Mouse (Mus musculus): ENCODE results near the gene Prr12. TPM values are rescaled to one million over a fixed set of nuclear protein-coding genes. Genes with fewer than 3 reads are reported as not detected.
A peak's percentile ranks its signal among the peaks of the same experiment; 100 is the strongest.
"Not testable (repeated sequence)": the region's sequence is repeated elsewhere in the genome, so short reads cannot be mapped to it uniquely, and the experiment has no call there.

The Prr12 gene
- total RNA-seq, 1 experiment from 2014 or later = 78.5 TPM

GRCm38 (mm10) chr7:45024281-45025248 lies 28.1 kb downstream of the Prr12 start:
- no peak for DNase-seq

- DNase-seq = not testable (repeated sequence)
These were observed 29.0 kb downstream of the Prr12 start for GRCm38 (mm10) chr7:45023711-45024110.

- DNase-seq = no peak
These were observed 32.5 kb downstream of the Prr12 start for GRCm38 (mm10) chr7:45020225-45020624.

- peak; percentile 52 for DNase-seq
These were observed 33.6 kb downstream of the Prr12 start for GRCm38 (mm10) chr7:45019031-45019571.

GRCm38 (mm10) chr7:45017242-45018061 lies 35.2 kb downstream of the Prr12 start, which contains the start of gene Rras:
Rras (plus strand) TSS chr7:45017961.
- DNase-seq = peak; percentile 85

- DNase-seq = no peak
These were observed 35.9 kb downstream of the Prr12 start for GRCm38 (mm10) chr7:45016761-45017160.

- DNase-seq = peak; percentile 98
These were observed 36.6 kb downstream of the Prr12 start, which contains the start of gene Scaf1 for GRCm38 (mm10) chr7:45015957-45016612. Scaf1 (minus strand) TSS chr7:45016363.

- no peak for DNase-seq
These were observed 37.2 kb downstream of the Prr12 start for GRCm38 (mm10) chr7:45015344-45015956.

GRCm38 (mm10) chr7:45014096-45014451 lies 38.6 kb downstream of the Prr12 start:
- DNase-seq = no peak

GRCm38 (mm10) chr7:45013366-45014095 lies 39.1 kb downstream of the Prr12 start:
- no peak for DNase-seq

GRCm38 (mm10) chr7:45012824-45013223 lies 39.9 kb downstream of the Prr12 start:
- DNase-seq = no peak

GRCm38 (mm10) chr7:45012011-45012410 lies 40.7 kb downstream of the Prr12 start:
- no peak for DNase-seq

GRCm38 (mm10) chr7:45008411-45008810 lies 44.3 kb downstream of the Prr12 start:
- DNase-seq = no peak

GRCm38 (mm10) chr7:45007846-45008245 lies 44.8 kb downstream of the Prr12 start:
- no peak for DNase-seq

GRCm38 (mm10) chr7:45007141-45007540 lies 45.5 kb downstream of the Prr12 start:
- DNase-seq = no peak

- DNase-seq = no peak
These were observed 46.2 kb downstream of the Prr12 start for GRCm38 (mm10) chr7:45006503-45006902.

GRCm38 (mm10) chr7:45005321-45005992 lies 47.2 kb downstream of the Prr12 start:
- DNase-seq = no peak

- no peak for DNase-seq
These were observed 48.1 kb downstream of the Prr12 start for GRCm38 (mm10) chr7:45004546-45004945.

GRCm38 (mm10) chr7:45002440-45002839 lies 50.2 kb downstream of the Prr12 start:
- peak; percentile 62 for DNase-seq

- DNase-seq = no peak
These were observed 52.1 kb downstream of the Prr12 start for GRCm38 (mm10) chr7:45000539-45001114.

Measured in adrenal gland, postnatal 25 days (tissue).